In the genomic region with DNA sequence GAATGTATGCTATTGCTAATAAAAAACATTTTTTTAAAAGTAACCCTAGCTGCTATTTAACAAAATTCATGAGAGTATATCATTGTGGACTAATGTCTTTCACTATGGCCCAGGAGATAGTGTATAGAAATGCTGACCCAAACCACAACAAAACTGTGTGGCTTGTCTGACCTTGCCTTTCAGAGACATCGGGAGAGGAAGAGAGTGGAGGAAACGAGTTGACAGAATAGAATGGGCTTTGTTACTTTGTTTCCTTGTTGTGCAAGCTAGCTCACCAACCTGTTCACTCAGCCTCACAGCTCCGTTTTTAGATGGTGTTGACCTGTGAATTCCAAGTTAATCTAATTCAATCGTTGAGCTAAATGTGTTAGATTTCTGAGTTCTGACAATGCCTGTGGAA, we compare ENCODE assay signal across 25 mouse cellular contexts.
"Had no signal": no experiment of that assay in that cellular context is flagged by ENCODE, and none has a peak within 500 bp of the region (broad histone marks: within the 10 kb centered on the region; RNA-seq: fewer than 3 reads in every experiment).

No protein-coding gene starts in this region.

- H3K4me3 ChIP-seq: gastrocnemius, adult 2 months; heart, adult 2 months; heart, embryonic 13.5 days; heart, embryonic 15.5 days; hindbrain, embryonic 13.5 days; hindbrain, embryonic 15.5 days; limb, embryonic 13.5 days; limb, embryonic 15.5 days; liver, embryonic 13.5 days had no signal

- DNase-seq: gastrocnemius, adult 2 months; gastrocnemius, postnatal 10 days; gastrocnemius, postnatal 25 days; heart, adult 11 months; heart, adult 2 months; heart, postnatal 14 days; heart, postnatal 36 days; kidney, adult 18-20 months; kidney, adult 9 months; kidney, postnatal 10 days; kidney, postnatal 25 days; kidney, postnatal 4 days; layer of hippocampus, adult 9-11 months; layer of hippocampus, postnatal 36 days; left cerebral cortex, postnatal 4 days; liver, embryonic 13.5 days had no signal

- H3K36me3 ChIP-seq: heart, embryonic 13.5 days; heart, embryonic 15.5 days; hindbrain, embryonic 13.5 days; hindbrain, embryonic 15.5 days; limb, embryonic 13.5 days; limb, embryonic 15.5 days; liver, embryonic 13.5 days had no signal

- ATAC-seq: hindbrain, postnatal 0 days; intestine, embryonic 16.5 days had no signal

- H3K9ac ChIP-seq: heart, embryonic 13.5 days; heart, embryonic 15.5 days; hindbrain, embryonic 13.5 days; hindbrain, embryonic 15.5 days; limb, embryonic 13.5 days; limb, embryonic 15.5 days; liver, embryonic 13.5 days had no signal

- H3K4me1 ChIP-seq: heart, embryonic 13.5 days; heart, embryonic 15.5 days; hindbrain, embryonic 13.5 days; hindbrain, embryonic 15.5 days; limb, embryonic 13.5 days; limb, embryonic 15.5 days; liver, embryonic 13.5 days had no signal

- H3K4me2 ChIP-seq: heart, embryonic 11.5 days; heart, embryonic 13.5 days; heart, embryonic 15.5 days; hindbrain, embryonic 13.5 days; hindbrain, embryonic 15.5 days; limb, embryonic 13.5 days; limb, embryonic 15.5 days; liver, embryonic 13.5 days had no signal

- H3K27ac ChIP-seq: gastrocnemius, adult 2 months; heart, adult 2 months; heart, embryonic 13.5 days; heart, embryonic 15.5 days; hindbrain, embryonic 13.5 days; hindbrain, embryonic 15.5 days; hindbrain, postnatal 0 days; limb, embryonic 13.5 days; limb, embryonic 15.5 days; liver, embryonic 13.5 days had no signal

- H3K27me3 ChIP-seq: heart, embryonic 13.5 days; heart, embryonic 15.5 days; hindbrain, embryonic 13.5 days; hindbrain, embryonic 15.5 days; limb, embryonic 13.5 days; limb, embryonic 15.5 days; liver, embryonic 13.5 days had no signal

- H3K9me3 ChIP-seq: heart, embryonic 13.5 days; heart, embryonic 15.5 days; hindbrain, embryonic 13.5 days; hindbrain, embryonic 15.5 days; limb, embryonic 13.5 days; limb, embryonic 15.5 days; liver, embryonic 13.5 days had no signal
